Mouse (Mus musculus) ES-E14 (cell line): Measurements from ENCODE around the gene Aldh3b3. TPM values are rescaled to one million over a fixed set of nuclear protein-coding genes. Genes with fewer than 3 reads are reported as not detected.

ENCODE experiments used
- DNase-seq: peaks from one replicate; pipeline ENCODE4 v3.0.0-alpha.2; 2013; ENCODE audit warnings: low read depth, low spot score
- H3K27ac ChIP-seq: 2 replicates; pipeline ENCODE4 v1.5.1; 2012; ENCODE audit warnings: low read depth, mild to moderate bottlenecking, low read length, moderate library complexity, mixed read lengths; ENCODE audit not compliant: poor library complexity, insufficient read depth, severe bottlenecking
- H3K36me3 ChIP-seq: 2 replicates; pipeline ENCODE4 v1.6.1; 2012; ENCODE audit warnings: mild to moderate bottlenecking, low read length, moderate library complexity, mixed read lengths; ENCODE audit not compliant: control insufficient read depth, poor library complexity, insufficient read depth, severe bottlenecking
- H3K4me1 ChIP-seq, 2 experiments: fragments of 150-350 bp in 1 of 2; sonication (generic) in 1 of 2; 2 replicates each; pipeline ENCODE4 v1.6.1; 2012; ENCODE audit warnings: low read length in 2 of 2, mild to moderate bottlenecking in 1 of 2, mixed read lengths in 1 of 2; ENCODE audit not compliant: control insufficient read depth in 2 of 2, insufficient read depth in 2 of 2, poor library complexity in 1 of 2
- H3K4me3 ChIP-seq, 2 experiments: fragments of 150-350 bp in 1 of 2; sonication (generic) in 1 of 2; 2 replicates each; pipeline ENCODE4 v1.5.1; 2012; ENCODE audit warnings: low read length in 2 of 2, low read depth in 1 of 2, mild to moderate bottlenecking in 1 of 2, mixed read lengths in 1 of 2; ENCODE audit not compliant: insufficient read depth in 1 of 2, poor library complexity in 1 of 2, severe bottlenecking in 1 of 2
- H3K9ac ChIP-seq: 2 replicates; pipeline ENCODE4 v1.6.1; 2012; ENCODE audit warnings: low read depth, mild to moderate bottlenecking, low read length, mixed read lengths; ENCODE audit not compliant: poor library complexity, insufficient read depth, severe bottlenecking
- H3K9me3 ChIP-seq: fragments of 150-350 bp; sonication (generic); 2 replicates; pipeline ENCODE4 v1.6.1; 2012; ENCODE audit warnings: low read depth, mild to moderate bottlenecking, low read length; ENCODE audit not compliant: control insufficient read depth, insufficient read depth
- CHD2 ChIP-seq: IDR thresholded peaks from 2 replicates; pipeline ENCODE4 v1.6.1; 2014; ENCODE audit warnings: mild to moderate bottlenecking, low read depth, low read length, inconsistent platforms
- HCFC1 ChIP-seq: IDR thresholded peaks from 2 replicates; pipeline ENCODE4 v1.6.1; 2012; ENCODE audit warnings: low read length, inconsistent platforms, borderline replicate concordance; ENCODE audit not compliant: insufficient read depth
- MAFK ChIP-seq: IDR thresholded peaks from 2 replicates; pipeline ENCODE4 v1.6.1; 2014; ENCODE audit warnings: mild to moderate bottlenecking, low read depth, low read length, inconsistent platforms; ENCODE audit not compliant: insufficient read depth
- ZC3H11A ChIP-seq: IDR thresholded peaks from 2 replicates; pipeline ENCODE4 v1.6.1; 2012; ENCODE audit warnings: low read depth, mild to moderate bottlenecking, inconsistent platforms, low read length, borderline replicate concordance
- ZNF384 ChIP-seq: IDR thresholded peaks from 2 replicates; pipeline ENCODE4 v1.6.1; 2012; ENCODE audit warnings: low read depth, low read length, inconsistent platforms
- in situ Hi-C, 2 experiments: fragments of 600-800 bp; cut with MboI; formaldehyde crosslinking; loops; one replicate each; pipeline ENCODE4 v1.15.1; 2025; ENCODE audit warnings: low sequenced_read_pairs in 2 of 2, inconsistent platforms in 1 of 2; ENCODE audit not compliant: unreplicated experiment in 2 of 2
- total RNA-seq: library from RNA; depleted of rRNA; stranded (reverse); fragments of 300-350 nt; gene quantifications from 2 replicates; pipeline ENCODE4 v1.2.3, GENCODE M21; 2012

Aldh3b3 gene
- total RNA-seq, 1 experiment: not detected

DNA sequence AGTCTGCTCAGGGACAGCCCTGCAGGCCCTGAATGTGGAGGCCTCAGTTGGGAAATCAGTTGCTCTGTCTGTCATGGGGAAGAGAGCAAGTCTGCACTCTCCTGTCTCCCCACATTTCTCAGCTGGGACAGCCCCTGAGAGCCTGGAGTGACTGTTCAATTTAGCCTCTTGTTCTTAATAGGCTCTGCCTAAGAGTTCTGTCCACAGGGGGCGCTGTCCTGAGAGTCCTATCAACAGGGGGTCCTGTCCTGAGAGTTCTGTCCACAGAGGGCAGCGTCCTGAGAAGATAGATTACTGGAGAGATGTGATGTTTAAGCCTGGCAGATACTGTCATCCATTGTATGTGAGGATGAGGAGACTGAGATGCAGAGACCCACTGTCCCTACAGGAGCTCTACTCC, 4.0 kb downstream of the Aldh3b3 start:
- Histone ChIP-seq H3K9ac (no peak overlapping the region), H3K9me3 (no peaks in the 10 kb centered on the region), H3K27ac (no peak overlapping the region), H3K36me3 (no peaks in the 10 kb centered on the region), H3K4me3 (no peak overlapping the region), H3K4me1 (no peaks in the 10 kb centered on the region)
- peak; percentile 42 for DNase-seq
- TF ChIP-seq CHD2: no peak
- TF ChIP-seq HCFC1: no peak
- no peak for TF ChIP-seq MAFK
- TF ChIP-seq ZNF384: no peak
- no peak for TF ChIP-seq ZC3H11A
- in situ Hi-C loops: no loop called here

GRCm38 (mm10) chr19:3964030-3964429, 5.6 kb downstream of the Aldh3b3 start:
- no peak overlapping the region for H3K27ac ChIP-seq
- no peaks in the 10 kb centered on the region; a peak in 1 of 4 replicates for H3K4me1 ChIP-seq
- in situ Hi-C loops: no loop called here
- H3K4me3 ChIP-seq: no peak overlapping the region
- no peak overlapping the region for H3K9ac ChIP-seq
- no peak for TF ChIP-seq MAFK
- no peak for TF ChIP-seq ZC3H11A
- no peak for TF ChIP-seq CHD2
- H3K36me3 ChIP-seq: no peaks in the 10 kb centered on the region
- no peak for DNase-seq
- no peaks in the 10 kb centered on the region for H3K9me3 ChIP-seq

DNA sequence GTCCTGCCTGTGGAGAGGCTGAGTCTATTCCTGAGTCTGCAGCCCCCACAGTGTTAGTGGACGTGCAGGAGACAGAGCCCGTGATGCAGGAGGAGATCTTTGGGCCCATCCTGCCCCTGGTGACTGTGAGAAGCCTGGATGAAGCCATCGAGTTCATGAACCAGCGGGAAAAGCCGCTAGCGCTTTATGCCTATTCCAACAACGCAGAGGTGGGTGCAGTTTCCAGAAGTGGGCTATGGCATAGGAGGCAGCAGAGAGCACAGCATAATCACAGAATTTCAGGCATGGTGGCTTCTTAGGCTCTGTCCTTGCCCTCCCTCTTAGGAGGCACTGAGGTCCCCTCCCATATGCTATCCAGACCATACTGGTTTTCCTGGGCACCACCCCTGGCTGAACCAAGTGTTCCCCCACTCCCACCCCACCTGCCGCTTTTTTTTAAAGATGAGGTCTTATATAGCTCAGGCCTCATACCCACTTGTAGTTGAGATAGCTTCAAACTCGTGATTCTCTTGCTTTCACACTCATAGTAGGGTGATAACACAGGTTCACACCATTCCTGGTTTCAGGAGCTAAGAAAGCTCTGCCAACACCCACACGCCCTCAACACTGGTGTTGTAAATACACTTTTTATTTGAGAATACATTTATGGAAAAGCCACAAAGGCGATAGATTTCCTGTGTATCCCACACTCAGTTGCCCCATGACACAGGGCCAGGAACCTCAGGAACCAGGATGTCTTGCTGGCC, 8.1 kb downstream of the Aldh3b3 start:
- in situ Hi-C loops: no loop called here
- TF ChIP-seq ZNF384: no peak
- no peak for TF ChIP-seq MAFK
- no peak for TF ChIP-seq CHD2
- TF ChIP-seq HCFC1: no peak
- TF ChIP-seq ZC3H11A: no peak
- H3K27ac ChIP-seq: no peak overlapping the region
- no peak overlapping the region for H3K4me3 ChIP-seq
- DNase-seq: no peak
- no peaks in the 10 kb centered on the region for H3K36me3 ChIP-seq
- no peaks in the 10 kb centered on the region for H3K9me3 ChIP-seq
- H3K4me1 ChIP-seq: no peaks in the 10 kb centered on the region; a peak in 1 of 4 replicates
- no peak overlapping the region for H3K9ac ChIP-seq

DNA sequence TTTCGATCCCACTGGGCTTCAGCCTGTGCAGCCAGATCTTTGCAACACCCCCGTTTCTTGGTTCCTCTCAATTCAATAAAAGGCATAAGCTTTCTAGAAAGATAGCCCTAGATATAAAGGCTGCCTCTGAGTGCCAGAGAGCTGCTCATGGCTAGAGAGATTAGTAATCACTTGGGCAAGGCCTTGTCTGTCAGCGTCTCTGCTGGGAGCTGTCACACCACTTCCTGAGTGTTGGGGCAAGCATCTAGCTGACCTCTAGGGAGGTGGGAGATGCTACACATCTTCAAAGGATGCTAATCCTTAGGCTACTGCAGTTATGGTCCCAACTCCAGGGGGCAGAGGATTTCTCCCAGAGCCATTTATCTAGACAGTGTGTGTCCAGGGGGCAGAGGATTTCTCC, 8.8 kb downstream of the Aldh3b3 start:
- no peak overlapping the region for H3K9ac ChIP-seq
- no peak for DNase-seq
- H3K4me1 ChIP-seq: peaks cover 0 to 2% of the 10 kb centered on the region in 2 experiments; a peak in 1 of 4 replicates
- no peaks in the 10 kb centered on the region for H3K9me3 ChIP-seq
- in situ Hi-C loops: no loop called here
- H3K36me3 ChIP-seq: no peaks in the 10 kb centered on the region
- no peak overlapping the region for H3K27ac ChIP-seq
- H3K4me3 ChIP-seq: no peak overlapping the region
- TF ChIP-seq HCFC1 (no peak), MAFK (no peak), ZC3H11A (no peak), CHD2 (no peak), ZNF384 (no peak)
